Mouse (Mus musculus) lung, embryonic 14.5 days (tissue): ENCODE measurements around the gene Tbxa2r. TPM values are rescaled to one million over a fixed set of nuclear protein-coding genes. Genes with fewer than 3 reads are reported as not detected.

Source experiments
- ATAC-seq: fragments of 200-750 bp; cut with Nextera tagmentation; 2 replicates; pipeline ENCODE4 v1.8.0; 2017; ENCODE audit warnings: mild to moderate bottlenecking, moderate TSS enrichment, moderate library complexity; ENCODE audit not compliant: insufficient read depth
- DNase-seq: peaks from one replicate; pipeline ENCODE4 v3.0.0-alpha.2; 2015
- H3K27ac ChIP-seq: fragments of 300-500 bp; sonication (generic); 2 replicates; pipeline ENCODE4 v1.5.1; 2014; ENCODE audit warnings: low read depth, mild to moderate bottlenecking, moderate library complexity
- H3K27me3 ChIP-seq: fragments of 300-500 bp; sonication (generic); 2 replicates; pipeline ENCODE4 v1.6.1; 2014; ENCODE audit warnings: low read length, control low read depth; ENCODE audit not compliant: insufficient read depth
- H3K36me3 ChIP-seq: fragments of 300-500 bp; sonication (generic); 2 replicates; pipeline ENCODE4 v1.6.1; 2014; ENCODE audit warnings: control low read depth; ENCODE audit not compliant: insufficient read depth
- H3K4me1 ChIP-seq: fragments of 300-500 bp; sonication (generic); 2 replicates; pipeline ENCODE4 v1.6.1; 2014; ENCODE audit warnings: antibody characterized with exemption, control low read depth; ENCODE audit not compliant: insufficient read depth
- H3K4me2 ChIP-seq: fragments of 300-500 bp; sonication (generic); 2 replicates; pipeline ENCODE4 v1.6.1; 2014; ENCODE audit warnings: mild to moderate bottlenecking
- H3K4me3 ChIP-seq: fragments of 300-500 bp; sonication (generic); 2 replicates; pipeline ENCODE4 v1.5.1; 2014; ENCODE audit warnings: low read depth, low read length
- H3K9ac ChIP-seq: fragments of 300-500 bp; sonication (generic); 2 replicates; pipeline ENCODE4 v1.6.1; 2014
- H3K9me3 ChIP-seq: fragments of 300-500 bp; sonication (generic); 2 replicates; pipeline ENCODE4 v1.6.1; 2016; ENCODE audit warnings: low read depth, low read length, control low read depth
- CTCF ChIP-seq: IDR thresholded peaks from 2 replicates; pipeline ENCODE4 v1.5.1; 2016; ENCODE audit warnings: antibody characterized with exemption, low read depth
- WGBS: fragments of 180-500 bp; shearing (Covaris S2); extraction: QIAGEN DNeasy Blood & Tissue Kit; methylation state at CpG from one replicate; pipeline ENCODE4 v1.1.7; 2014; 5-methylcytosine and 5-hydroxymethylcytosine counted together
- polyA plus RNA-seq: library from polyadenylated mRNA; unstranded; fragments of >200 nt; fragmentation: Nextera tagmentation; extraction: Ambion mirVana; gene quantifications from 2 replicates; pipeline ENCODE4 v1.2.1, GENCODE M21; 2014

Tbxa2r gene
- polyA plus RNA-seq, 1 experiment from 2014 or later, result 15.0 TPM

DNA sequence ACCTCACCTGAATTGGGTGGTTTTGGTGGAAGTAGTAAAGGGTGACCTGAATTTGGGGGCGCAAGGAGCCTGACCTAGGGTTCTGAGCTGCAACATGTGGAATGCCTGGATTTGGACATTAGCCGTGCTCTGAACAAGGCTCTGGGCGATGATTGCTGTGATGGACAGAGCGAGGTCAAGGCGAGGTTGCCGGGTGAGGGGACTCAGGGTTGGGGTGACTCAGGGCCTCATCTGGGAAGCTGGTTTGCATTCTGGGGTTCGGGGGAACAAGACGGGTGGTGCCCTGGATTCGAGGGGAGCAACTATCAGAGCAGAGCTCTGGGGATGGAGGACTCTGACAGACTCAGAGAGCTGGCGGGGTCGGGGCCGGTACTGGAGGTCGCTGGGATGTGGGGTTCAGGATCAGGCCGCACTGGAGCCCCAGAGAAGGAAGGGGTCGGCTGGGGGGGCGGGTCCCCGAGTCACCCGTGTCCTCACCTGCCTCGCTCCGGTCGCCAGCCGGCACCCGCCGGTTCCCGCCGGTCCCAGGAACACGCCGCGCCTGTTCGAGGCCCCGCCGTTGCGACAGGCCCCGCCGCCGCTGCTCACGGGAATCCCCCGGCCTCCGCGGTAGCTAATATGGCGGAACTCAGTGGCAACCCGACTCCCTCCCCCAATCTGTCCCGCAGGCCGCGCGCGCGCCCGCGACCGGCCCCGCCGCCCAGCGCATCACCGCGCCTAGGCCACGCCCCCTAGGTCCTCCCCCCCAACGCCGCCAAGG lies 49.4 kb downstream of the Tbxa2r start, which contains the start of gene Fzr1:
Gene Fzr1, minus strand, starts transcription at position 724 of the 760 bp plus-strand sequence.
- Histone ChIP-seq H3K4me2 (peak within 1 kb of the TSS; percentile 71), H3K4me1 (peaks cover 9% of the 10 kb centered on the region), H3K9ac (peak within 1 kb of the TSS; percentile 95), H3K27me3 (no peaks in the 10 kb centered on the region), H3K36me3 (peaks cover 36% of the 10 kb centered on the region), H3K4me3 (peak within 1 kb of the TSS; percentile 89), H3K27ac (peak within 1 kb of the TSS; percentile 83), H3K9me3 (no peaks in the 10 kb centered on the region)
- 1% methylated on average over 49 of the region's 59 CpGs for WGBS
- TF ChIP-seq CTCF, result no peak
- DNase-seq (no peak), ATAC-seq (peak; percentile 62)

DNA sequence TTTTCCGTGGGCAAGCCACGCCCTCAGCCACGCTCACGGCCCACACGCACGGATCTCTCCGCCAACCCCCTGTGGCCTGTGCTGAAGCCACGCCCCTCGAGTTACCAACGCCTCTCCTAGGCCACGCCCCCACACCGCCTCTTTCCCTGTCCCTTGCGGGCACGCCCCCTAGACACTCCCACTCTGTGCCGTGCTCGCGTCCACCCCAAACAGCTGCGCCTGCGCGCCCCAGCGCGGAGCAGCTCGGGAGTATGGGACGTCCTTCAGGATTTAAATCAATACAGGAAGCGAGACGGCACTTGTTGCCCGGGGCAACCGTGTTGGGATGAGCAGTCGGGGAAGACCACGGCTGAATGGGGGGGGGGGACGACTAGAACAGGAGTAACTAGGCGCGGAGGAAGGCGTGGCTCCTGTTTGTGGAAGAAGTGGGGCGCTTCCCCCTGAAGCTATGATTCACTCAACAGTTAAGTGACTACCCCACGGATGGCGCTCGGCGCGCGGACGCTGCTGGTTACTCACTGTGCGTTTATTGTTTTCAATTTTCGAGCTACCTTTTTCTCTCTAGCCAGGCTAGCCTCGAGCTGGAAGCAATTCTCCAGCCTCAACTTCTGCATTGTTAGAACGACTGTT lies 50.1 kb downstream of the Tbxa2r start:
- H3K27me3 ChIP-seq, result no peaks in the 10 kb centered on the region
- H3K36me3 ChIP-seq, result peaks cover 29% of the 10 kb centered on the region
- peak overlapping the region; percentile 71 for H3K4me2 ChIP-seq
- H3K9me3 ChIP-seq, result no peaks in the 10 kb centered on the region
- H3K9ac ChIP-seq, result peak overlapping the region; percentile 95
- peak; percentile 95 for ATAC-seq
- TF ChIP-seq CTCF, result no peak
- H3K4me3 ChIP-seq, result peak overlapping the region; percentile 89
- peak overlapping the region; percentile 71 for H3K27ac ChIP-seq
- DNase-seq, result peak; percentile 100
- 0% methylated on average over 45 of the region's 46 CpGs for WGBS
- peaks cover 9% of the 10 kb centered on the region for H3K4me1 ChIP-seq

DNA sequence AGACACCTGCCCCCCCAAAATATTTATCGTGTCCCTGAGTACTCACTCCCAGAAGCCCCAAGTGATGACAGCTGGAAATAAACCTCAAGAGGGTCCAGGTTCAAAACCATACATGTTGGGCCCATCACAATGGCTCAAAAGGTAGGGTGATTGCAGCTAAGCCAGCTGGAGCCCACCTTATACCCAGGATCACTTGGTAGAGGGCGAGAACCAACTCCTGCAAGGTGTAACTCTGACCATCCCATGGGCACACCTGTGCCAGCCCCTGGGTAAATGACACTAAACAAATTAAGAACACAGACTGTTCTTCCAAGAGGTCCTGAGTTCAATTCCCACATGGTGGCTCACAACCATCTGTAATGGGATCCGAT lies 50.6 kb downstream of the Tbxa2r start:
- Histone ChIP-seq H3K9ac (peak overlapping the region; percentile 61), H3K4me2 (peak overlapping the region; percentile 71), H3K27ac (peak overlapping the region; percentile 71), H3K9me3 (no peaks in the 10 kb centered on the region), H3K27me3 (no peaks in the 10 kb centered on the region), H3K36me3 (peaks cover 24% of the 10 kb centered on the region), H3K4me1 (peaks cover 9% of the 10 kb centered on the region), H3K4me3 (peak overlapping the region; percentile 89)
- ATAC-seq (0 out of 2 replicates have a peak, but pooled peaks have one; percentile 1), DNase-seq (no peak)
- 53% methylated on average over 3 of the region's 3 CpGs for WGBS
- TF ChIP-seq CTCF, result no peak

DNA sequence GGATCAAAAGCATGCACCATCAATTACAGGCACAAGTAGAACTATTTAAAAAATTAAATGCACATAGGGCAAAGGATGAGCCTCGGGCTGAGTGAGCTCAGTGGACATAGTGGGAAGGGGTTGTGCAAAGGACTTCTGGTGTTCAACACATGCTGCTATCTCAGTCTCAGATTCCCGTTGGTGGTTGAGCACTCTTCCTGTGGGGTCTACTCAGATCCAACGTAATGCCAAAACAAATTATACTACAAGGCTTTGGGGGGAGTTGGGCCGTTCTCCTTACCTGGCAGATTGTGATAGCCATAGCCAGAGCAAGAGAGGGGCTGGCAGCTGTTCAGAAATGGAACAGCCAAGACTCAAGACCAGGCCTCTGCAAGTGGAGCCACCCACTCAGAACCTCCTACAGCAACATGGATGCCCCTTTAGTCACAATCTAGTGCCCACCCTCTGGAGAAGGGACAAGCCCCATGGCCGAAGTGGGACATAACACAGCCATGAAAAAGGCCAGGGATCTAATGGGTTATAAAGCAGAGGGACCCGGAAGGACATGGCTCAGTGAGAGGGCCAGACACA lies 51.4 kb downstream of the Tbxa2r start:
- H3K4me1 ChIP-seq, result peaks cover 9% of the 10 kb centered on the region
- no peak overlapping the region for H3K4me3 ChIP-seq
- DNase-seq (no peak), ATAC-seq (no peak)
- H3K9ac ChIP-seq, result no peak overlapping the region
- H3K27me3 ChIP-seq, result no peaks in the 10 kb centered on the region
- H3K9me3 ChIP-seq, result no peaks in the 10 kb centered on the region
- H3K36me3 ChIP-seq, result peaks cover 17% of the 10 kb centered on the region
- 86% methylated on average over 6 of the region's 6 CpGs for WGBS
- H3K27ac ChIP-seq, result no peak overlapping the region
- no peak overlapping the region for H3K4me2 ChIP-seq
- no peak for TF ChIP-seq CTCF

DNA sequence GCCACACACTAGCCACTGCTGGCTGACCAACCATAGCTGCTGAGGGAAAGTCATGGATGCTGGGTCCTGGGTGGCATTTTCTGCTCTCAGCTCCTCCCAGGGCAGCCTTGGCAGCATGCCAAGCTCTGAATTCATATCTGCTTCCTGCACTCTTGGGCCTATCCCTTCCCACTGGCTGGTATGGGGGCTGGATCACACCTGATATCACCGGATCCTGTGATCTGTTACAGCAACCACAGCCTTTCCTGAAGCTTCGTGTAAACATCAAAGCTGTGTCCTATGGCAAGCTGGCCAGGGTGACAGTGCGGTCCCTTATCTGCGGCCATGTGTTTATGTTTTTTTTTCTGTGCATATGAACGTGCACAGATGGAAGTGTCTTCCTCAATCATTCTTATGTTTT lies 53.5 kb downstream of the Tbxa2r start:
- no peak for TF ChIP-seq CTCF
- H3K9me3 ChIP-seq, result no peaks in the 10 kb centered on the region
- H3K4me3 ChIP-seq, result no peak overlapping the region
- 40% methylated on average over 5 of the region's 5 CpGs for WGBS
- H3K9ac ChIP-seq, result 0 out of 2 replicates have a peak overlapping the region, but pooled peaks have one; percentile 20
- H3K27me3 ChIP-seq, result no peaks in the 10 kb centered on the region
- peaks cover 2% of the 10 kb centered on the region for H3K4me1 ChIP-seq
- no peak for ATAC-seq
- peak overlapping the region; percentile 80 for H3K27ac ChIP-seq
- H3K36me3 ChIP-seq, result peaks cover 15% of the 10 kb centered on the region
- H3K4me2 ChIP-seq, result no peak overlapping the region
- DNase-seq, result peak; percentile 73

DNA sequence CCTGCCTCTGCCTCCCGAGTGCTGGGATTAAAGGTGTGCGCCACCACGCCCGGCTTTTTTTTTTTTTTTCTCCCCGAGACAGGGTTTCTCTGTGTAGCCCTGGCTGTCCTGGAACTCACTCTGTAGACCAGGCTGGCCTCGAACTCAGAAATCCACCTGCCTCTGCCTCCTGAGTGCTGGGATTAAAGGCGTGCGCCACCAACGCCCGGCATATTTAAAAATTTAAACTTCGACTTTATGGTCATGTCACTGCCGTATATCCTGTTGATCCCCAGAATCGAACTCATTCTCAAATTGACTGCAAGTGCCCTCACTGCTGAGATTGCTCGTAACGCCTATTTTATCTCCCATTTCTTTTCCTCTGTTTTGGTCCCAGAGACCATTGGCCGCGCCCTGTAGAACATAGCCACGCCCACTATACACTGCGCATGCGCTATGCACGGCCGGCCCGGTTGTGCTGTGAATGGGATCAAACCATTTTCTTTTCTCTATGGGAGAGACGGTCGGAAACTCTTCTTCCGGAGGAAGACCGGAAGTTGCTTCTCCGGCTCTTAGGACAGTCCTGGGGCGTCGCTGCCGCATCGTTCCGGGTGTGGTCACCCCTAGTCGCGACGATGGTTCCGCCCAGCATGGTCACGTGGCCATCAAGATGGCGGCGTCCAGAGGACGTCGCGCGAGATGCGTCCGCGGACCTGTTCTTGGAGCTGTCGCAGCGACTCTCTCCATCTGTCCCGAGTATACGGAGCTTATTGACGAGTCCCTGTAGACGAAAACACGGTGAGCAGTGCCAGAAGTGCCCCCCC lies 55.5 kb downstream of the Tbxa2r start, which contains the start of the genes Dohh and Gm48551:
Gene Dohh, plus strand, starts transcription at position 627 of the 803 bp plus-strand sequence.
Gene Gm48551, plus strand, starts transcription at position 665 of the 803 bp plus-strand sequence.
- DNase-seq (peak; percentile 100), ATAC-seq (peak; percentile 96)
- H3K27ac ChIP-seq, result peak within 1 kb of the TSS; percentile 84
- H3K27me3 ChIP-seq, result no peaks in the 10 kb centered on the region
- TF ChIP-seq CTCF, result no peak
- no peaks in the 10 kb centered on the region; the same call in 1 of the 2 replicates for H3K4me1 ChIP-seq
- H3K4me2 ChIP-seq, result peak within 1 kb of the TSS; percentile 92
- peak within 1 kb of the TSS; percentile 84 for H3K9ac ChIP-seq
- WGBS, result 4% methylated on average over 50 of the region's 54 CpGs
- H3K4me3 ChIP-seq, result peak within 1 kb of the TSS; percentile 97
- H3K9me3 ChIP-seq, result no peaks in the 10 kb centered on the region
- peaks cover 35% of the 10 kb centered on the region for H3K36me3 ChIP-seq
